Mouse (Mus musculus) heart, postnatal 4 days (tissue): ENCODE measurements around the gene Ly6g5c. TPM values are rescaled to one million over a fixed set of nuclear protein-coding genes. Genes with fewer than 3 reads are reported as not detected.

Source experiments
- DNase-seq: peaks from one replicate; pipeline ENCODE4 v3.0.0; 2021
- total RNA-seq, 2 experiments: library from RNA; stranded (reverse); gene quantifications; 2 replicates each; pipeline ENCODE4 v1.2.3; 2021

Ly6g5c gene
- total RNA-seq = not detected

DNA sequence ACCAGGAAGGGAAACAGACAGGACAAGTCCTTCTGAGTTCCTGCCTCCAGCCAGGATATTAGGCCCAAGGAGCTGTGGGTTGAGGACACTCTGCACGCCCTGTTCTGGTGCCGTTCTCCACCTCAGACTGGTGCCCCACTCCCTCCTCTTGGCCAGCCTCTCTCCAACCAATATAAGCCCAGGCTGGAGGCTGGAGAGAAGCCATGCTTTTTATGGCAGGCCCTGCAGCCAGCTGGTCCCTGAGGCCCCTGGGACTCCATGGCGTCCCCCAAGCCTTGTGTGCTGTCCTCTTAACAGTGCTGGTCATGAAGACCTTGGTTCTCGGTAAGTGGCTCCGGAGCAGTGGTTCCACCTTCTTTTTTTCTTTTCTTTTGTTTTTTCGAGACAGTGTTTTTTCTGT is at the start of gene Ly6g5c:
TSS of gene Ly6g5c (plus strand) at position 183 of the 400 bp plus-strand sequence.
- no peak for DNase-seq

DNA sequence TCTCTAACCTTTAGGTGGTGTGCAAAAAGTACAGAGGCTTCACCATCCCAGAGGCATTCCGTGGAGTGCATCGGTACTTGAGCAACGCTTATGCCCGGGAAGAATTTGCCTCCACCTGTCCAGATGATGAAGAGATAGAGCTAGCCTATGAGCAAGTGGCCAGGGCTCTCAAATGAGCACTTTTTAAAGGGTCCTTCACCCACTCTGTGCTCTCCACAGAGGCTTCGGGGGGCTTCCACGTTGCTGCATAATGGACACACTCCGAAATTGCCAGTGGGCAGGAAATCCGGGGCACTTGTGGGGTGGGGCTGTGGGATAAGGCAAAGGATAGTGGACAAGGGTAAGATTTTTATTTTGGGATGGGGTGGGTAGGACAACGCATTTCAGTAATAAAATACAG is 49.8 kb upstream of the Ly6g5c start:
- DNase-seq = no peak

DNA sequence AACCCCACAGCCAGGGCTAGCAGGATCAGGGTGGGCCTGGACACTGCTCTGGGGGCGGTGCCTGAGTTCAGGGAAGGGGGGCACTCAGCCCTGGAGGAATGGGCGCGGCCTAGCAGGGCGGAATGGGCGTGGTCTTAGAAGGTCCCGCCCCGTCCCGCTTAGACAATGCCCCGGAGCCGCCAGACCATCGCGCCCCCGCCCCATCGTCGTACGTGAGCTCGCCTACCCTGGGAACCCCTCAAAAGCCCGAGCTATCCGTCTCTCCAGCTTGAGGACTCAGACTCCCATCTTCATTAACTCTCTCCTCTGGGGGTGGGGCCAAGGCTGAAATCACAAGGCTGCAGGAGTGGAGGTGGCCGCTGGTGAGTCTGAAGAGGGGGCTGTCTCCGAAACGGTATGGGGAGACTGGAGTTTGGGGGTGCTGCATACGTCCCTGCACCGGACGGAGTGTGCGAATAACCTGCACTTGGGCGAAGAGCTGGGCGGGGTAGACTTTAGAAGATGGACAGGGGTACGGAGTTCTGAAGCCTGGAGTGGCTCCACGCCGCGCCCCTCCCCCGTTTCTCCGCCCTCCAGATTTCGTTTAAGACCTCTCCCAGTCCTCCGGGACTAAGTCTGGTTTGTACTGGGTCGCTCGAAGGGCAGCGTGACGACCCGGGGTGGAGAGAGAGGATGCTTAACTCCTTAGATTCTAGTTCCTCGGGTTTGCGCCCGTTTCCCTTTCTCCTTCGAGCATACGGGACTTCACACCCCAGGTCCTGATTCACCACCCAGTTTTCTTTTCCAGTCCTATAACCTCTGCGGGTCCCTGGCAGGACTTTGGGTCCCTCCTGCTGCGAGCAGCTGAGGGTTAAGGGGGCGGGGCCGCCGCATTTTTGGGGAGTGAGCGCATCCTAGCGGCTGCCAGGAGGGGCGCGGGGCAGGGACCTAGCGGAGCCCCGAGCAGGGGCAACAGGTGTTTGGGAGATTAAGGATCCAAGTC is 48.9 kb upstream of the Ly6g5c start, which contains the start of gene Ddah2:
TSS of gene Ddah2 (plus strand) at position 125 of the 982 bp plus-strand sequence.
- peak; percentile 97 for DNase-seq

DNA sequence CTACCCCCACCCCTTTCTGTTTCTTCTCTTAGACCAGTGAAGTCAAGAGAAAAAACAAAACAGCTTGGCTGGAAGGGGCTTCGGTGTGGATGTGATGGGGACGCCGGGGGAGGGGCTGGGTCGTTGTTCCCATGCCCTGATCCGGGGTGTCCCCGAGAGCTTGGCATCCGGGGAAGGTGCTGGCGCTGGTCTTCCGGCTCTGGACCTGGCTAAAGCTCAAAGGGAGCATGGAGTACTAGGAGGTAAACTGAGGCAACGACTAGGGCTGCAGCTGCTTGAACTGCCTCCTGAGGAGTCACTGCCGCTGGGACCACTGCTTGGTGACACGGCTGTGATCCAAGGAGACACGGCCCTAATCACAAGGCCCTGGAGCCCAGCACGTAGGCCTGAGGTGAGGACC is 48.0 kb upstream of the Ly6g5c start:
- no peak for DNase-seq

DNA sequence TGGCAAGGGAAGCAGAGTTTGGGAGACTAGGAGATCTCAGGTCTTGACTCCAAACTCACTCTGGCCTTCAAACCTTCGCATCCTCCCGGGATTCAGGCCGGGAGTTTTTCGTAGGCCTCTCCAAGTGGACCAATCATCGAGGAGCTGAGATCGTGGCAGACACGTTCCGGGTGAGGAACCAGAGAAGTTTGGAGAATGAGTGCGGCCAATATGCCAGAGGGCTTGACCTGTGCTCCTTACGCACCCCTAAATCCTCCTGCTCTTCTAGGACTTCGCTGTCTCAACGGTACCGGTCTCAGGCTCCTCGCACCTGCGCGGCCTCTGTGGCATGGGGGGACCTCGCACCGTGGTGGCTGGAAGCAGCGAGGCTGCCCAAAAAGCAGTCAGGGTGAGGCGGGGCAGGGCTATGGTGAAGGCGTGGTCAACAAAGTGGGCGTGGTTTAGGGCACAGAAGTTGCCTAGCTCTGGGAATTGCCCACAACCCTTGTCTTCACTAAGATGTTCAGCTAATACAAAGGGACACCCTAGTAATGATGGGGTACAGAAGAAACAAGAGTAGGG is 47.3 kb upstream of the Ly6g5c start:
- peak; percentile 50 for DNase-seq

DNA sequence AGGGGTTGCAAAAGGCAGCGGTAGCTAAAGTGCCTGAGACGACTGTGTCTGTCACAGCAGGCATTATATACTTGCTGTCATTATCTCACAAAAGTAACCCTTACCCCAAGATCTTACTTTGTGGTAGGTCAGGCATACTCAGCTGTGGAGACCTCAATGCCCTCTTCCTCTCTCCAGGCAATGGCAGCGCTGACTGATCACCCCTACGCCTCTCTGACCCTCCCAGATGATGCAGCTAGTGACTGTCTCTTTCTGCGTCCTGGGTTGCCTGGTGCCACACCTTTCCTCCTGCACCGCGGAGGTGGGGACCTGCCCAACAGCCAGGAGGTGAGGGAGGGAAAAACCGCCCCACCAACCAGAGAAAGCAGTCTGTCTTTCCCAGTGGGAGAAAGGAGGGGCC is 46.8 kb upstream of the Ly6g5c start:
- DNase-seq = no peak

DNA sequence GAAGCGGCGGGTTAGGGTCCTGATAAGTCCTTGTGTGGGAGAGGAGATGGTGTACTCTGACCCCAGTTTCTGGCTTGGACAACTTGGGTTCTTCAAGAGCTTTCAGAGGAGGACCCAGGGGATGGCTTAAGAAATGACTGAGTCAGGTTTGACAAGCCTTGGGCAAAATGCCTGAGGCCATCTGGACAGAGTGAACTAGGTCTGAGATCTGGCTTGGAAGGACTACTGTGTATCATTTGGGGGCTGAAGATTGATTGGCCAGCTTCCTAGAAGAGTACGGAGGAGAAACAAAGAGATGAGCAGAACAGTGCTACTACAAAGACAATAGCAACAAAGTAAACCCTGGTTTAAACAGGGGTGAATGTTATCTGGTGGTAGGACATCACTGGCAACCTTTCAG is 44.6 kb upstream of the Ly6g5c start:
- peak; percentile 53 for DNase-seq

DNA sequence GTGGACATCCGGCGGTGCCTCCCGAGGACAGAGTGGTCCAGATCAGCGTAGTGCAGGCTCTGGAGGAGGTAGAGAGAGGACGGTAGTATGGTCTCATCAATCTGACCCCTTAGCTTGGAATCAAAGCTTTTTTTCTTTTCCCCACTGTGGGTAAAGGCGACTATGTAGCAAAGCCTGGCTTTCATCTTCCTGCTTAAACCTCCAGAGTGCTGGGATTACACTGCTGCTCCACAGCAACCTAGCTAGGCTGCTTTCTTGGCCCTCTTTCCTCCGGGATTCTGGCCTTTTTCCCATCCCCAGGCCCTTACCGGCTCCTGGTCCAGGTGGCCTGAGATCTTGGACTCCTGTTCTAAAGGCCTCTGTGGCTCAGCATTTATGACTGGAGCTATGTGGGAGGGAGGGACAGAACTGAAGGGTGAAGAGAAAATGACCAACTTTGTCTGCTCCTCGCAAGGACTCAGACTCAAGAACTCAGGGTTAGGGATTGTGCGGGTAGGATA is 43.7 kb upstream of the Ly6g5c start:
- DNase-seq = no peak

DNA sequence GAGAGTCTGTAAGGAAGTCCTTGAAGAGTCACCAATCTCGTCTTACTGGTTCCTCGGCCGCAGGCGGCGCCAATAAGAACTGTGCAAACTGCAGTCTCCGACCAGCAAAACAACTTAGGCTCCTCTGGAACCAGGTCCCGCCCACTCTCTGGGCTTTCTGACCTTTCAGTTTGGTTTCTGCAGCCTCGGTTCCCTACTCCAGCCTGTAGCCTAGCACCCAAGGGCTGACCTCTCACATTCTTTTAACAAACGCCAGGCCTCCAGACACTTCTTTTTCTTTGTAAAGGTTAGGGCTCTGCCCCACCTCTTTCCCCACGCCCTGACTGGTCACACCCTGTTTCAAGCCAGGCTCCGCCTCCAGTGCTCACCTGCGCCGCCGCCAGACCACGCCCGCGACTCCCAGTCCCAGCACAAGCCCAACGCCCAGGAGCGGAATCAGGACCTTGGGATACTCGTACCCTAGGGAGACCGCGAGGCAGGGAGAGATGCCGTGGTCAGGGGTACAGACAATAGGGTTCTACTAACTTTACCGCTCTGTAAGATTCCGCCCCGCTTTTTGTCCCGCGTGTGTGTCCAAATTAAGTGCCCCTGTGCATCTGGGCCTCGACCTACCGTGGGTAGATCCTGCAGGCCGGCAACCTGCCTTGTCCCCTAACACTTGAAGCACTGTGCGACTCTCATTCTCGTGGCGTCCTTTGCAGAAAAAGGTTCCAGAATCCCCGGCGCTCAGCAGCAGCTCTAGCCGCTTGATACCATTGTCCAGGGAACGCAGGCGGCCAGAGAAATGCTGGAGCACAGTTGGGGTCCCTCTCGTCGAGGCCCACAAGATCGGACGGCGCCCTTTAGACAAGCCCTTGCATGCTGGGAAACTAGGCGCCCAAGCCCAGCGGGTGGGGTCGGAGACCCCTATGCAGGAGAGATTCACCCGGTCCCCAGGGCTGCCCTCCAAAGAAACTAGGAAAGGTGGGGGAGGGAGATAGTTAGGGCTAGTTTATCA is 42.8 kb upstream of the Ly6g5c start, which contains the start of gene Ly6g6c:
TSS of gene Ly6g6c (plus strand) at position 438 of the 997 bp plus-strand sequence.
- DNase-seq = peak; percentile 40

DNA sequence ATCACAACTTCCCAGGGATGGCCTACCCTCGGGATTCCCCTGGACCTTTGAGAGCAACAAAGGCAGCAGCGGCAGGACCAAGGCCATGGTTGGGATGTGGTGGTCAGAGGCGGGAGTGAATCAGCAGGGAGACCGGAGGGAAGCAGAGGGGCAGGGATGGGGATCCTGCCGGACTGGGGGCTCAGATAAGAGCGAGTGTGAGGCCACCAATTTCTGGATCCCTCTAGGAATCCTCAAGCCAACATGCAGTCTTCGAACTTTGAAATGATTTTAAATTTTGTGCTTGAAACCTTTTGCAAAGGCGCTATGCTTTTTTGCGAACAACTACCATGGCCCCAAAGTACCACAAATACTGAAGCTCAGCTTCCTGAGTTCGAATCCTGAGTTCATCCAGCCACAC is 42.0 kb upstream of the Ly6g5c start, which contains the start of gene Mpig6b:
TSS of gene Mpig6b (minus strand) at position 101 of the 400 bp plus-strand sequence.
- no peak for DNase-seq

DNA sequence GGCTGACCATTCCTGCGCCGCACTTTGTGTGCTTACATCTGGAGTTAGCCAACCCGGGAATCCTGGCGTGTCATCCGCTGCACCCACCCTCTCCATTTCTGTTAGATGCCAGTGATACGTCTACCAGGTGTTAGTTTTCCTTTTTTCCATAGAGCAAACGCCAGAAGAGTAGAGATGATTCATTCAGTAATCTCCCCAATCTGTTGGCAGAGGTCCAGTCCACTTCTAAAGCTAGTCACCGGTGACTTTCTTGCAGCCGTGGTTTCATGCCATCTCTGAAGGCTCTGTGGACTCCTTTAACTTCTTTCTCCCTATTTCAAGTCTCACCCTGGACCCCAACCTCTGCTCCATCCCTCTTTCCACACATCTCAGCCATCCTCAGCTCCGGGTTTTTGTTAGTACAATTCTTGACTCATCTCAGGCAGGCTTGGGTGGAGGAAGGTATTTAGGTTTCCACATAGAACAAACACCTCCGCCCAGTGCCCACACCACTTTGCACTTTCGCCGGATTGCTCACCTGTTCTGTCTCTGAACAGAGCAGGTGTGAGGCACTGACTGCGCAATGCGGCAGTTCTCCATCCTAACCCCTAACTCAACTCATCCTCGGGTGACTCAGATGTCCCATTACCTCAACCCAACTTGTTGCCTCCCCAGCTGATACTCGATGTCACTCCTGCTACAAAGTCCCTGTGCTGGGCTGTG is 39.7 kb upstream of the Ly6g5c start:
- no peak for DNase-seq

DNA sequence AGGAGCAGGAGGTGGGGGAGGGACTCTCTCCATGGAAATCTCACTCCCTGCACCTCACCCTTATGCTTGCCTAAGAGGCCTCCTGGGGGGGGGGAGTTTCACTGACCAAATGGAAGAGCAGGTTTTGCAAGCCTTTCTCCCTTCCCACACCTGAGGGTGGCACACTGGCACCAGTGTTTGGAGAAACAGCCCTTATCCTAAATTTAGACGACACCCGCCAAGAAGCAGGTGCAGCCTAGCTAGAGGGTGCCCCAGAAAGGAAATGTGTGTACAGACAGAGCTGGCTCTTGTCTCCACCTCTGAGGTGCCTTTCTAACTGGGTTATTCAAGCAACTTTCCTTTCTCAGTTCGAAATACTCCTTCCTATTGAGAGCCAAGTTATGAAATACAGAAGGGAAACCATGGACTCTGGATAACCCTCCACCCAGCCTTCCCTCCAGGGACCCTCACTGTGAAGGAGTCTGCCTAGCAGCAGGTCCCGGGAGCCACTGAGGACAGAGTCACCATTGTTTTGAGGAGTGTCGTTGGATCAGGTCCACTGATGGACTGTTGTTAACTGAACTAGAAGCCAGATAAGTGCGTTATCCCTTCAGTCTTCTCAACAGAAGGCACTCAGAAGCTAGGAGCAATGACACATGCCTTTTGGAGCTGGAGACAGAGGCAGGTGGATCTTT is 37.4 kb upstream of the Ly6g5c start:
- DNase-seq = no peak

DNA sequence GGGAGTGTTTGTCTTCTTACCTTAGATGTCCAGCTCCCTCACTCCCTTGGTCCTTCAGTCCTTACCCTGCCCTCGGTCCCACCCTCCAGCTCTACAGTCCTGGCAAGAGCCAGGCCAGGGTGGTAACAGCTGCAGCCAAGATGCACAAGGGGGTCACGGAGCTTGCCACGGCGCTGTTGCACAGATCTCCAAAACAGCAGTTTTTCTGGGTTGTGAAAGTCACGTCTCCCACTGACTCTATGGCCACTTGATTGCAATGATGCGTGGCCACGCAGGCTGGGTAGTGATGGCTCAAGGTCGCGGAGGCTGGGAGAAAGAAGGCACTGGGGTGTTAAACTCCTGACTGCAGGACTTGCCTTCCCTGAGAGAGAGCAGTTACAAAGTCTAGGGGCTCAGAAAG is 36.6 kb upstream of the Ly6g5c start:
- DNase-seq = no peak

DNA sequence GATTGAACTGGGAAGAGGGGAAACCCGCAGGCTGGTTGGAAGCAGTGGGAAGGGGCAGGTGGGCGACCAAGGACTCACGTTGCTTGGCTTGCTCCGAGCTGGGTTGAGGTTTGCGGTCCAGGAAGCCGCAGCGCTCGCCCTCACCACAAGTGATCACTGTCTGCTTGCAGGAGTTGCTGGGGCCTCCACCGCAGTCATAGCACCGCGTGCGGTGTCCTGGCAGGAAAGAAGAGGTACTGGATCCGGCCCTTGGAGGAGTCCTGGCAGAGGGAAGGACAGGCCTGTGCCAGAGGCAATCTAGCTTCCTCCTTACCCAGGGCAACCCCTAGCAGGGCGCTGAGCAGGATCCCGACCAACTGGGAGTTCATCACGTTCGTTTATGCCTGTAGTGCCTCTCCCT is 34.0 kb upstream of the Ly6g5c start:
- DNase-seq = no peak

DNA sequence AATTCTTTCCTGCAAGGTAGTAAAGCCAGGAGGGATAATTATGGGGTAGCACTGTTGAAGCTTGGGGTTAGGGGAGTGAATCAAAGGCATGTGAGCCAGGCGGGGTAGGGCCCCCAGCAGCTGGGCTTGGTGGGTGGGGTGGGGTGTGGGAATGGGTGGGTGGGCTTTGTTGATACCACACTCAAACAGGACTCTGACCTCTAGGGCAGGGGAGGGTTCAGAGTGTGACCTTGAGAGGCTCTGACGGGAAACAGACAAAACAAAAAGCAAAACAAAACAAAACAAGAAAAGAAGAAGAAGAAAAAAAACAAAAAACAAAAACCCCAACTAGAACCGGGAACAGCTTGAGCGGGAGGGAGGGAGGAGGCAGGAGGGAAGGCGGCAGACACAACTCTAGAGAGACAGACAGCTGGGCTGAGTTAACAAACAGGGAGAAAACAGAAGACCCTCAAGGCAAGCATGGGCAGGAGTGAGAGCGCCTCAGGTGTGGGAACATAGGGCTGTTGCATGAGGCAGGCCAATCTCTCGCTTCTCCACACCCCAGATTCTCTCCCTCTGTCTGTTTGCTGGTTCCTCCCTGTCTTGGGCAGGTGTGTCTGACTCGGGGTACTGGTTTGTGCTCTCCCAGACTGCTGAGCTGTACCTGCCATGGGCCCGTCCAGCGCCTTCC is 31.4 kb upstream of the Ly6g5c start, which contains the start of gene Ly6g6e:
TSS of gene Ly6g6e (plus strand) at position 396 of the 670 bp plus-strand sequence.
- no peak for DNase-seq

DNA sequence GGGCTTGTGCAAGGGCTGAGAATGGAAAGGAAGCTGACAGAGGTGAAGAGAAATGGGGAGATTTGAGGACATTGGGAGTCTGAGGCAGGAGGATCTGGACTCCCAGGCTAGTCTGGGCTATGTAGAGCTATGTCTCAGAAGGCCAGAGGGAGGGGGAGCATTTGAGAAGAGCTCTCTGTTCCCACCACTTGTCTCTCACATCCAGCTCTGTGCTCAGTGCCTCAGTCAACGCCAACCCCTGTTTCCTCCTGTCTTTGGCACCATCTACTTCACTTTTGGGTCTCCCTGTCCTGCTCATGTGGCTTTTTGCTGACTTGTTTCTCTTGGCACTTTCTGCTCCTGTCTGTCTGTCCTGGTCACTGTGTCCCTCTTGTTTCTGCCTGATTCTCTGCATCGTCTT is 30.8 kb upstream of the Ly6g5c start:
- no peak for DNase-seq

DNA sequence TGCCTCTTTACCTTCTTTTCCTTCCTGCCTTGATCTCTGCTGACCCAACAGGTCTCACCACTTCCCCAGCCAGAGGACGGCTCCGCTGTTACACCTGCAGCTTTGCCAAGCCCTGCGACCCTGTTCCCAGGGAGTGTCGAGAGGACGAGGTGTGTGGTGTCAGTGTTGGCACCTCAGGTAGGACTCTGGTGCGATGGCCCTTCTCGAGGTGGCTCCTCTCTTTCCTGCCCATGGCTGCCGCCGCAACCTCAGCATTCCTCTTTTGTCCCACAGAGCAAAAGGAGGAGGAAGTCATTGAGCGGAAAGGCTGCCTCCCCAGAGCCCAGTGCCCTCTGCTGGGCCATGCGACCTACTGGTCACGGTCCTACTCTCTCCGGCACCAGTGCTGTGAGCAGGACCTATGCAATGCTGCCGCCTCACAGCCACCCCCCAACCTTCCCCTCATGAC is 30.3 kb upstream of the Ly6g5c start, which contains the start of gene Ly6g6d:
TSS of gene Ly6g6d (minus strand) at position 280 of the 448 bp plus-strand sequence.
- peak; percentile 71 for DNase-seq

DNA sequence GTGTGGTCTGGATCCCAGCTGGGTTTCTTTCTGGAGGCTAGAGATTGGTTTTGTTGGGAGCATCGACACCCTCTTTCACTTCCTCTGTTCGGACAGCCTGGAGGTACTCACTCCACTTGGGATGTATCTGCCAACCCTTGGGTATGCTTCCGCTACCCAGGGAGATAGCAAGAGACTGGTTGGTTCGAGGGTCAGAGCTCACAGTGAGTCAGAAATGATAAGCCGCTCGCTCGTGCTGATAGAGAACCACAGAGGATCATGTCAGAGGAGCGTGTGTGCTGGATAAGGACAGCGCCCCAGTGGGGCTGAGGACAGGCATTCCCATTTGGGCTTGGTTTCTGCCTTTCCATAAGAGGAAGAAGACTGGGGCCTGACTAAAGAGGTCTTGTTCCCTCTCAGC is 28.3 kb upstream of the Ly6g5c start:
- no peak for DNase-seq

DNA sequence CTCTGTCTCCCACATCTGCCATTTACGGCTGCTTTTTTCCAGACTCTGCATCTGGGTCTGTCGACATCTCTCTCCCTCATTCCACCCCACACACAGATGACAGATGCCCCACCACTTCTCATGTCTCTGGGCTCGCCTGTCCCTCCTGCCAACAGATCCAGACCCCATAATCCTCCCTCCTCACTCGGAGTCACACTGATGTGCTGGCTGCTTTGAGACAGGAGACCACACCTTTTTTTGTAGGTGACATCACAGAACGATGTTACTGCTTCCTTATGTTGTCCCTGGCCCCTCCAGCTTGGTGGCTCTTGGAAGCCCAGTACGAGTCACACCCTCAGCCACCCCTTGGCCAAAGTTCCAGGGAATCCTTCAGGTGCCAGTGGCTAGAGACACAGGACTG is 27.8 kb upstream of the Ly6g5c start:
- DNase-seq = no peak

DNA sequence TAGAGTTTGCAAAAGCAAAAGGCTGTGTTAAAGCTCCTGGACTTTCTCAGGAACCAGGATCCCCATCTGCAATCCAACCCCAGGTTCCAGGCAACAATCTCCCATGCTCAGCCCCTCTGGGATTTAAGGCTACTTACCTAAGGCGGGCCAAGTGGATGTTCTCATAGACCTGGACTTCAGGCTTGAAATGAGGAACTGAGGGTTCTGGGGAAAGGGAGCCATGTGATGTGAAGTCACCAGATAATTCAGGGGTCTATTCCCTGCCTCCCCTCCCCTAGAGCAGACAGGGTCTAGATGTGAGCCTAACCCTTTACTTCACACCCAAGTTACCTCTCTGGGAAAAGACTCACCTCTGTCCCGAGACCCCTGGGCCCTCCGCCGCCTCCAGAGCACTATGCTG is 27.4 kb upstream of the Ly6g5c start:
- DNase-seq = no peak
